Mouse (Mus musculus): ENCODE data around the gene Dot1l.

- TF ChIP-seq CTCF (conservative IDR thresholded peaks at IDR 0.05; ENCODE audit: insufficient read depth, insufficient read length, low read depth, low read length) (no peak), POLR2A (IDR thresholded peaks at IDR 0.05; ENCODE audit: low read depth, low read length) (no peak)
These were observed 87.3 kb downstream of the Dot1l start for GRCm38 (mm10) chr10:80842334-80842733.

Measured in kidney, adult 2 months (tissue).